Mouse (Mus musculus): ENCODE measurements around the gene Rps6kc1.

Rps6kc1 gene

GRCm38 (mm10) chr1:190834201-190834907, 77.2 kb downstream of the Rps6kc1 start:
- no peak for DNase-seq (ENCODE audit: low spot score in 2 of 2)

GRCm38 (mm10) chr1:190832965-190833630, 78.5 kb downstream of the Rps6kc1 start:
- no peak for DNase-seq (ENCODE audit: low spot score in 2 of 2)

GRCm38 (mm10) chr1:190831839-190832497, 79.6 kb downstream of the Rps6kc1 start:
- DNase-seq (ENCODE audit: low spot score in 2 of 2), result peak in 1 of 2 experiments; percentile 38

- no peak for DNase-seq (ENCODE audit: low spot score in 2 of 2)
These were observed 85.0 kb downstream of the Rps6kc1 start for GRCm38 (mm10) chr1:190826486-190827034.

- no peak for DNase-seq (ENCODE audit: low spot score in 2 of 2)
These were observed 87.8 kb downstream of the Rps6kc1 start for GRCm38 (mm10) chr1:190823745-190824144.

- no peak for DNase-seq (ENCODE audit: low spot score in 2 of 2)
These were observed 95.4 kb downstream of the Rps6kc1 start for GRCm38 (mm10) chr1:190816141-190816540.

- DNase-seq (ENCODE audit: low spot score in 2 of 2), result no peak
These were observed 101.2 kb downstream of the Rps6kc1 start for GRCm38 (mm10) chr1:190810408-190810807.

- DNase-seq (ENCODE audit: low spot score in 2 of 2), result no peak
These were observed 102.8 kb downstream of the Rps6kc1 start for GRCm38 (mm10) chr1:190808766-190809221.

GRCm38 (mm10) chr1:190806817-190807216, 104.8 kb downstream of the Rps6kc1 start:
- no peak for DNase-seq (ENCODE audit: low spot score in 2 of 2)

GRCm38 (mm10) chr1:190798668-190799067, 112.9 kb downstream of the Rps6kc1 start:
- DNase-seq (ENCODE audit: low spot score in 2 of 2), result no peak

GRCm38 (mm10) chr1:190797483-190798058, 114.0 kb downstream of the Rps6kc1 start:
- DNase-seq (ENCODE audit: low spot score in 2 of 2), result no peak

GRCm38 (mm10) chr1:190796745-190797482, 114.7 kb downstream of the Rps6kc1 start:
- DNase-seq (ENCODE audit: low spot score in 2 of 2), result peak in 1 of 2 experiments; percentile 31

GRCm38 (mm10) chr1:190791638-190792037, 119.9 kb downstream of the Rps6kc1 start:
- DNase-seq (ENCODE audit: low spot score in 2 of 2), result no peak

- DNase-seq (ENCODE audit: low spot score in 2 of 2), result no peak
These were observed 120.8 kb downstream of the Rps6kc1 start for GRCm38 (mm10) chr1:190790720-190791119.

- no peak for DNase-seq (ENCODE audit: low spot score in 2 of 2)
These were observed 133.9 kb downstream of the Rps6kc1 start for GRCm38 (mm10) chr1:190777660-190778059.

- no peak for DNase-seq (ENCODE audit: low spot score in 2 of 2)
These were observed 135.3 kb downstream of the Rps6kc1 start for GRCm38 (mm10) chr1:190776260-190776659.

- DNase-seq (ENCODE audit: low spot score in 2 of 2), result no peak
These were observed 139.3 kb downstream of the Rps6kc1 start for GRCm38 (mm10) chr1:190772088-190772885.

GRCm38 (mm10) chr1:190769748-190770147, 141.8 kb downstream of the Rps6kc1 start:
- no peak for DNase-seq (ENCODE audit: low spot score in 2 of 2)

GRCm38 (mm10) chr1:190768307-190768706, 143.3 kb downstream of the Rps6kc1 start:
- DNase-seq (ENCODE audit: low spot score in 2 of 2), result peak in 1 of 2 experiments; percentile 21

- no peak for DNase-seq (ENCODE audit: low spot score in 2 of 2)
These were observed 143.9 kb downstream of the Rps6kc1 start for GRCm38 (mm10) chr1:190767621-190768020.

Data from frontal cortex, postnatal 10 days (tissue).